Mouse (Mus musculus) kidney, embryonic 15.5 days (tissue): ENCODE data around the gene 4931428L18Rik. TPM values are rescaled to one million over a fixed set of nuclear protein-coding genes. Genes with fewer than 3 reads are reported as not detected.

Experiments used
- ATAC-seq: fragments of 200-750 bp; cut with Nextera tagmentation; replicated peaks from 2 replicates; pipeline ENCODE4 v1.8.0; 2017; ENCODE audit warnings: moderate TSS enrichment; ENCODE audit not compliant: low FRiP score
- H3K27ac ChIP-seq: fragments of 300-500 bp; sonication (generic); 2 replicates; pipeline ENCODE4 v1.5.1; 2015; ENCODE audit warnings: mild to moderate bottlenecking, inconsistent platforms
- H3K27me3 ChIP-seq: fragments of 300-500 bp; sonication (generic); 2 replicates; pipeline ENCODE4 v1.6.1; 2015; ENCODE audit warnings: inconsistent platforms
- H3K36me3 ChIP-seq: fragments of 300-500 bp; sonication (generic); 2 replicates; pipeline ENCODE4 v1.6.1; 2015; ENCODE audit warnings: inconsistent platforms
- H3K4me1 ChIP-seq: fragments of 300-500 bp; sonication (generic); 2 replicates; pipeline ENCODE4 v1.6.1; 2015; ENCODE audit warnings: inconsistent platforms
- H3K4me2 ChIP-seq: fragments of 300-500 bp; sonication (generic); 2 replicates; pipeline ENCODE4 v1.6.1; 2015; ENCODE audit warnings: moderate library complexity, mild to moderate bottlenecking, inconsistent platforms
- H3K4me3 ChIP-seq: fragments of 300-500 bp; sonication (generic); replicated peaks from 2 replicates; pipeline ENCODE4 v1.5.1; 2015; ENCODE audit warnings: mild to moderate bottlenecking, inconsistent platforms
- H3K9ac ChIP-seq: fragments of 300-500 bp; sonication (generic); 2 replicates; pipeline ENCODE4 v1.6.1; 2015; ENCODE audit warnings: mild to moderate bottlenecking, inconsistent platforms
- H3K9me3 ChIP-seq: fragments of 300-500 bp; sonication (generic); replicated peaks from 2 replicates; pipeline ENCODE4 v1.6.1; 2016; ENCODE audit warnings: inconsistent platforms
- WGBS: fragments of 180-500 bp; shearing (Covaris S2); methylation state at CpG from one replicate; pipeline ENCODE4 v1.1.7; 2015; ENCODE audit warnings: mixed read lengths; 5-methylcytosine and 5-hydroxymethylcytosine counted together
- polyA plus RNA-seq: library from polyadenylated mRNA; unstranded; fragments of >200 nt; fragmentation: Nextera tagmentation; extraction: Ambion mirVana; gene quantifications from 2 replicates; pipeline ENCODE4 v1.2.1, GENCODE M21; 2015

4931428L18Rik gene
- polyA plus RNA-seq, 1 experiment from 2014 or later, result not detected

DNA sequence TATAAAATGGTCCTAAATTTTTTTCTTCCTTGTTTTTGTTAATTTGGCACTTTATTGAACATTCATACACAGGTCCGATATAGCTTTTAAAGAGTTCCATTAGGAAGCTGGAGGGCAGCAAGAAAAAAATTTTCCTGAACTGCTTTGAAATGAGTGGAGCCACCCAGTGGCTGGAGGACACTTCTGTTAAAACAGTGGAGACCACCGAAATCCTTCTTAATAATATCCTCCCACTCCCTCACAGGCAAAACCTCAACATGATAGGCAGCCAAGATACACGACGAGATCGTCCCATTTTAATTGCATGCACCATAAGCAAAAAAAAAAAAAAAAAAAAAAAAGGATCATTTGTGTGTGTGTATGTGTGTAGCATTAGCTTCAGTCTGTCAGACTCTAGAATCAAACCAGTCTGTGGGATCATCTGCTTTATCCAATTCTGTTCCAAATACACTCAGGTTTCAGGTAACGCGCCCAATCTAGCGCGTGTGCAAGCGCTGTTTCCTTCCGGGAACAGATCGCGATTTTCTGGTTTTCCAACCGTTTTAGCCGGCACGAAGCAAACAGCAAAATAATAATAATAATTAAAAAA, 274.0 kb downstream of the 4931428L18Rik start:
- H3K4me3 ChIP-seq, result peak overlapping the region; percentile 70
- peak overlapping the region; percentile 56 for H3K4me2 ChIP-seq
- H3K27ac ChIP-seq, result peak overlapping the region; percentile 100
- H3K9ac ChIP-seq, result peak overlapping the region; percentile 89
- under 1% methylated on average over 16 of the region's 16 CpGs for WGBS
- H3K36me3 ChIP-seq, result peaks cover 23% of the 10 kb centered on the region
- H3K4me1 ChIP-seq, result 0 out of 2 replicates have a peak, but pooled peaks cover 10% of the 10 kb centered on the region
- no peak for ATAC-seq
- no peaks in the 10 kb centered on the region for H3K27me3 ChIP-seq
- no peaks in the 10 kb centered on the region for H3K9me3 ChIP-seq

Other genes starting within 250 kb of the 4931428L18Rik start
- not detected in 2 replicates for gene AC153137.1, start 244.7 kb downstream of the 4931428L18Rik start, polyA plus RNA-seq
- not detected in 2 replicates for gene Lgsn, start 46.3 kb downstream of the 4931428L18Rik start, polyA plus RNA-seq
- gene Pih1d3, start 154 bp upstream of the 4931428L18Rik start, polyA plus RNA-seq, result not detected in 2 replicates